Mouse (Mus musculus) forebrain, embryonic 15.5 days (tissue): ENCODE results near the gene Tmc7. TPM values are rescaled to one million over a fixed set of nuclear protein-coding genes. Genes with fewer than 3 reads are reported as not detected.

Experiments used
- ATAC-seq: fragments of 200-750 bp; cut with Nextera tagmentation; replicated peaks from 2 replicates; pipeline ENCODE4 v1.8.0; 2017; ENCODE audit warnings: mild to moderate bottlenecking, moderate TSS enrichment, moderate library complexity
- H3K27ac ChIP-seq: fragments of 300-500 bp; sonication (generic); replicated peaks from 2 replicates; pipeline ENCODE4 v1.5.1; 2015; ENCODE audit warnings: mild to moderate bottlenecking, inconsistent platforms
- H3K27me3 ChIP-seq: fragments of 300-500 bp; sonication (generic); 2 replicates; pipeline ENCODE4 v1.6.1; 2015; ENCODE audit warnings: inconsistent platforms
- H3K36me3 ChIP-seq: fragments of 300-500 bp; sonication (generic); 2 replicates; pipeline ENCODE4 v1.6.1; 2015; ENCODE audit warnings: mild to moderate bottlenecking, inconsistent platforms
- H3K4me1 ChIP-seq: fragments of 300-500 bp; sonication (generic); 2 replicates; pipeline ENCODE4 v1.6.1; 2015; ENCODE audit warnings: inconsistent platforms
- H3K4me2 ChIP-seq: fragments of 300-500 bp; sonication (generic); replicated peaks from 2 replicates; pipeline ENCODE4 v1.6.1; 2015; ENCODE audit warnings: mild to moderate bottlenecking, inconsistent platforms
- H3K4me3 ChIP-seq: fragments of 300-500 bp; sonication (generic); 2 replicates; pipeline ENCODE4 v1.5.1; 2015; ENCODE audit warnings: mild to moderate bottlenecking, inconsistent platforms
- H3K9ac ChIP-seq: fragments of 300-500 bp; sonication (generic); replicated peaks from 2 replicates; pipeline ENCODE4 v1.6.1; 2015; ENCODE audit warnings: mild to moderate bottlenecking, inconsistent platforms
- H3K9me3 ChIP-seq: fragments of 300-500 bp; sonication (generic); 2 replicates; pipeline ENCODE4 v1.6.1; 2016; ENCODE audit warnings: inconsistent platforms
- whole genome bisulfite sequencing: fragments of 180-500 bp; shearing (Covaris S2); methylation state at CpG from one replicate; pipeline ENCODE4 v1.1.7; 2015; ENCODE audit warnings: mixed read lengths; 5-methylcytosine and 5-hydroxymethylcytosine counted together
- polyA plus RNA-seq: library from polyadenylated mRNA; unstranded; fragments of >200 nt; fragmentation: Nextera tagmentation; extraction: Ambion mirVana; gene quantifications from 2 replicates; pipeline ENCODE4 v1.2.1, GENCODE M21; 2015

Gene Tmc7
- polyA plus RNA-seq, 1 experiment from 2014 or later, result 7.8 TPM

- Histone ChIP-seq H3K9me3 (no peaks in the 10 kb centered on the region; the same call in 1 of the 2 replicates), H3K4me3 (no peak overlapping the region), H3K27ac (no peak overlapping the region), H3K27me3 (no peaks in the 10 kb centered on the region), H3K36me3 (peaks cover 10% of the 10 kb centered on the region; the same call in 1 of the 2 replicates), H3K4me2 (no peak overlapping the region), H3K4me1 (peaks cover 19% of the 10 kb centered on the region), H3K9ac (no peak overlapping the region)
- WGBS, result 78% methylated on average over 2 of the region's 2 CpGs
- no peak for ATAC-seq
Measured at GRCm38 (mm10) chr7:118579938-118580337, 4.6 kb downstream of the Tmc7 start.

DNA sequence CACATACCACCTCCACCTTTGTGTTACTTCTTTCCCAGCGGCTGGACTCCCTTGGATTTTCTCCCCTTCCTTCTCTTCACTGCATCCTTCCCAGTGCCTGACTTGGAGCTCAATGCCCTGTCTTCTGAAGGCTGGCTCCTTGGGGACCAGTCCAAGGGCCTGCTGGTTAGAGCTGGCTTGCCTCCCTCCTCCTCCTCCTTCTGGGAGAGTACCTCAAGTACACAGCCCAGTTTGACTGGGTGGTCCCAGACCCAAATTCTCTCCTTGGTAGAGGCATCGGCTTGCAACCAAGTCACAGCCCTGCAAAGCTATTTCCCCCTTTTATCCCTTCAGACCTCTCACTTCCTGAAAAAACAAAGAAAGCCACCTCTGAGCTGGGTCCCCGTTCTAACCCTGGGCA is 6.3 kb downstream of the Tmc7 start:
- WGBS, result 75% methylated on average over 3 of the region's 3 CpGs

DNA sequence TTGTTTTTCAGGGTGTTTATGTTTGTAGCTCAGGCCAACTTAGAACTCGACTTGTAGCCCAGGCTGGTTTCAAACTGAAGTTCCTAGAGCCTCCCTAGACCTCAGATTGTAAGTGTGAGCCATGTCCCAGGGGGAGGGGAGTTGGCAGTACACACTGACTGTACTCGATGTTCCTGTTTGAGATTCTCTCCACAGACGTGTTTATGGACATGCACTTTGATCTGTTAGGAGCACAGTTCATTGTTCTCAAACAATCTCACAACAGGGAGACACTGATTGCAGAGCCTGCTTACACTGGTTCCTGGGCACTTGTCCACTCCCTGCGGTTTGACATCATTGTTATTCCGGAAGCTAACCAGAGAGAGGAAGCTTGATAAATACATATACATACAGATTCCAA is 12.5 kb downstream of the Tmc7 start:
- H3K27ac ChIP-seq, result no peak overlapping the region
- peaks cover 9% of the 10 kb centered on the region; the same call in 1 of the 2 replicates for H3K4me1 ChIP-seq
- H3K9me3 ChIP-seq, result no peaks in the 10 kb centered on the region
- H3K4me3 ChIP-seq, result no peak overlapping the region
- 61% methylated on average over 5 of the region's 5 CpGs for WGBS
- H3K4me2 ChIP-seq, result no peak overlapping the region
- H3K27me3 ChIP-seq, result no peaks in the 10 kb centered on the region
- no peaks in the 10 kb centered on the region for H3K36me3 ChIP-seq
- ATAC-seq, result no peak
- H3K9ac ChIP-seq, result no peak overlapping the region

More for the DNA sequence above, 6.3 kb downstream of the Tmc7 start:
- Histone ChIP-seq H3K4me1 (peaks cover 10% of the 10 kb centered on the region), H3K36me3 (peaks cover 10% of the 10 kb centered on the region; the same call in 1 of the 2 replicates), H3K4me2 (no peak overlapping the region), H3K9ac (no peak overlapping the region), H3K27me3 (no peaks in the 10 kb centered on the region), H3K9me3 (no peaks in the 10 kb centered on the region; the same call in 1 of the 2 replicates), H3K4me3 (no peak overlapping the region), H3K27ac (no peak overlapping the region)
- ATAC-seq, result no peak

GRCm38 (mm10) chr7:118571350-118571749 is 13.2 kb downstream of the Tmc7 start:
- no peak overlapping the region for H3K4me3 ChIP-seq
- no peaks in the 10 kb centered on the region for H3K9me3 ChIP-seq
- H3K4me2 ChIP-seq, result no peak overlapping the region
- no peak overlapping the region for H3K9ac ChIP-seq
- H3K27me3 ChIP-seq, result no peaks in the 10 kb centered on the region
- ATAC-seq, result no peak
- no peak overlapping the region for H3K27ac ChIP-seq
- peaks cover 9% of the 10 kb centered on the region; the same call in 1 of the 2 replicates for H3K4me1 ChIP-seq
- 49% methylated on average over 5 of the region's 5 CpGs for WGBS
- H3K36me3 ChIP-seq, result no peaks in the 10 kb centered on the region

- Histone ChIP-seq H3K27ac (peak overlapping the region; percentile 45), H3K27me3 (no peaks in the 10 kb centered on the region), H3K4me3 (no peak overlapping the region), H3K9ac (no peak overlapping the region), H3K4me1 (peaks cover 9% of the 10 kb centered on the region; the same call in 1 of the 2 replicates), H3K9me3 (no peaks in the 10 kb centered on the region), H3K36me3 (peaks cover 1% of the 10 kb centered on the region; the same call in 1 of the 2 replicates), H3K4me2 (no peak overlapping the region)
- WGBS, result 47% methylated on average over 6 of the region's 6 CpGs
- ATAC-seq, result peak; percentile 77
Measured at GRCm38 (mm10) chr7:118569121-118569543, 15.4 kb downstream of the Tmc7 start.

DNA sequence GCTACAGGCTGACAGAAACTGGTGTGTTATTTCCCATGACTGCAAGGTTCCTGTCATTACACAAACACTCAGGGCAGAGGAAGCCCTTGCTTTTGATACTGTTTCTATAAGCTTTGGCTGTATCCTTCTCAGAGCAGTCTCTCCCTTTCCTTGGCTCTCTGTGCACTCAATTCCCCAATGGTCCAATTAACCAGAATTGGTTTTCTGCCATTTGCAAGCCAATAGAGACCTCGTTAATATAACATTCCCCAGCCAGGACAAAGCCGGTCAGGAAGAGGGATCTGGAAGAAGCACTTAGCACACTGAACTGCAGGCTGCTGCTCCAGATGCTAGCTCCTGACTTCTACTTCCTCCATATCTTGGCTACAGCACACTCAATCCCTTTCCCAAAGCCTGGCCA is 30.2 kb downstream of the Tmc7 start:
- H3K9ac ChIP-seq, result no peak overlapping the region
- H3K36me3 ChIP-seq, result peaks cover 63% of the 10 kb centered on the region
- no peak overlapping the region for H3K4me2 ChIP-seq

DNA sequence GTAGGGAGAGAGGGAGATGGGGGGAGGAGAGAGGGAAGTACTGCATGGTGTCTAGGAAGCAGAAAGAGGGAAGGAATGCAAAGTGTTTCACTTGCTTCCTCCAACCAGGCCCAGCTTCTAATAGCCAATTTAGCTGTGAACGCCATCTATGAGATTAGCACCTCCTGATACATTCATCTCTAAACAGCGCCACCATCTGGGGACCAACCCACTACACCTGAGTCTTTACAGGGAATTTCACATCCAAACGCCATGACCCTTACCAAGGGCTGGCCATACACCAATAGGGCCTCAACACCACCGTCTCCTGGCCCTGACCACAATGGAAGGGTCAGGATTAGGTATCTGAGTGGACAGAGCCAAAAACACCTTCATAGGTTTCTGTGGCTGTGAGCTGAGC is 30.7 kb downstream of the Tmc7 start:
- no peak overlapping the region for H3K4me3 ChIP-seq
- ATAC-seq, result no peak
- WGBS, result 62% methylated on average over 4 of the region's 4 CpGs

More for the DNA sequence above, 30.2 kb downstream of the Tmc7 start:
- no peak overlapping the region for H3K27ac ChIP-seq
- WGBS, result 42% methylated on average over 2 of the region's 2 CpGs
- no peaks in the 10 kb centered on the region for H3K4me1 ChIP-seq
- no peaks in the 10 kb centered on the region for H3K27me3 ChIP-seq
- H3K9me3 ChIP-seq, result no peaks in the 10 kb centered on the region
- H3K4me3 ChIP-seq, result no peak overlapping the region
- ATAC-seq, result no peak

DNA sequence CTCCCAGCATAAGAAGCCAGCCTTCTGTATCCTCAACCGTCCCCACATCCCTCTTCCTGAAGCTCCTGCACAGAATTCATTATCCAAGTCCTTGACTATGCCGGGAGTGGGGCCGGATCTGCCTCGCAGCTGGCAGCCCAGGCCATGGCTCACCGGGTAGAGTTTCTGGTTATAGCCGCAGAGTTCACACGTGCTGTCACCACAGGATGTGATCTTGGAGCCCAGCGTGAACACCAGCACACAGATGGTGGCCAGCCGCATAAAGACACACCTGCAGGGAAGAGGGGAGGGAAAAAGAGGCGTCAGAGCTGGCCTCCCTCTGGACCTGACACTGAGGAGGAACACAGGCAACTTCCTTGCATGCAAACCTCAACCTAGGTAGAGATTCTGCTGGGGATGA is 37.1 kb downstream of the Tmc7 start:
- Histone ChIP-seq H3K36me3 (peaks cover 60% of the 10 kb centered on the region), H3K4me2 (no peak overlapping the region), H3K9ac (no peak overlapping the region), H3K27me3 (no peaks in the 10 kb centered on the region), H3K27ac (no peak overlapping the region), H3K4me3 (no peak overlapping the region), H3K9me3 (no peaks in the 10 kb centered on the region), H3K4me1 (no peaks in the 10 kb centered on the region)
- no peak for ATAC-seq
- 85% methylated on average over 10 of the region's 10 CpGs for WGBS

More for the DNA sequence above, 30.7 kb downstream of the Tmc7 start:
- no peaks in the 10 kb centered on the region for H3K9me3 ChIP-seq
- no peaks in the 10 kb centered on the region for H3K27me3 ChIP-seq
- H3K4me1 ChIP-seq, result no peaks in the 10 kb centered on the region
- H3K36me3 ChIP-seq, result peaks cover 64% of the 10 kb centered on the region
- H3K4me2 ChIP-seq, result no peak overlapping the region
- H3K9ac ChIP-seq, result no peak overlapping the region
- no peak overlapping the region for H3K27ac ChIP-seq

DNA sequence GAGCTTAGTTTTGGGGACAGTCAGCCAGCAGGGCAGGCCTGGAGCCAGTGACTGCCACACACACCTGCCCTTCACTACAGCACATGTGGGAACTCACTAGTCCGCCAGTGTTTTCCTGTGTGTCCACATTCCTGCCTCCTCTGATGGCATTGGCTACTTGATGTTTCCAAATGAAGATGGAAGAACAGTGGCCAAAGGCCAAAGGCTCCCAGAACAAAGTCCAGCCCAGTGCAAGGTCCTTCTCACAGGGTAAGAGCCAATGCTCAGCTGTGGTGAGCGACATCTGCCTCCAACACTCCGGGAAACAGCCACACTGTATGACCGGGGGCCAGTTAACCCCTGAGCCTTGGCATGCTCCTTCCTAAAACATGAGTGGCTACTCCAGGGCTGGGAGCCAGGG is 40.4 kb downstream of the Tmc7 start:
- H3K4me2 ChIP-seq, result no peak overlapping the region
- H3K9ac ChIP-seq, result no peak overlapping the region
- no peak overlapping the region for H3K27ac ChIP-seq
- ATAC-seq, result no peak
- no peaks in the 10 kb centered on the region for H3K4me1 ChIP-seq
- 94% methylated on average over 4 of the region's 4 CpGs for WGBS
- no peak overlapping the region for H3K4me3 ChIP-seq
- peaks cover 38% of the 10 kb centered on the region for H3K36me3 ChIP-seq
- no peaks in the 10 kb centered on the region for H3K9me3 ChIP-seq
- H3K27me3 ChIP-seq, result no peaks in the 10 kb centered on the region

GRCm38 (mm10) chr7:118535076-118535475 is 49.5 kb downstream of the Tmc7 start:
- H3K4me1 ChIP-seq, result peaks cover 10% of the 10 kb centered on the region; the same call in 1 of the 2 replicates
- WGBS, result 88% methylated on average over 4 of the region's 4 CpGs
- no peaks in the 10 kb centered on the region for H3K9me3 ChIP-seq
- H3K27ac ChIP-seq, result no peak overlapping the region
- H3K4me3 ChIP-seq, result no peak overlapping the region
- no peak overlapping the region for H3K9ac ChIP-seq
- H3K27me3 ChIP-seq, result no peaks in the 10 kb centered on the region
- peaks cover 21% of the 10 kb centered on the region for H3K36me3 ChIP-seq
- H3K4me2 ChIP-seq, result no peak overlapping the region
- no peak for ATAC-seq

- ATAC-seq, result no peak
- WGBS, result 80% methylated on average over 3 of the region's 3 CpGs
- Histone ChIP-seq H3K27ac (no peak overlapping the region), H3K27me3 (no peaks in the 10 kb centered on the region), H3K4me3 (no peak overlapping the region), H3K9me3 (no peaks in the 10 kb centered on the region), H3K9ac (no peak overlapping the region), H3K4me2 (no peak overlapping the region), H3K4me1 (peaks cover 10% of the 10 kb centered on the region; the same call in 1 of the 2 replicates), H3K36me3 (peaks cover 20% of the 10 kb centered on the region; the same call in 1 of the 2 replicates)
Measured at GRCm38 (mm10) chr7:118534326-118534725, 50.2 kb downstream of the Tmc7 start.

- Histone ChIP-seq H3K9me3 (no peaks in the 10 kb centered on the region), H3K9ac (peak within 1 kb of the TSS; percentile 71), H3K36me3 (peaks cover 12% of the 10 kb centered on the region; the same call in 1 of the 2 replicates), H3K27ac (peak within 1 kb of the TSS; percentile 96), H3K27me3 (no peaks in the 10 kb centered on the region), H3K4me1 (peaks cover 10% of the 10 kb centered on the region; the same call in 1 of the 2 replicates), H3K4me3 (peak within 1 kb of the TSS; percentile 69), H3K4me2 (peak within 1 kb of the TSS; percentile 66)
- WGBS, result 0% methylated on average over 31 of the region's 31 CpGs
- ATAC-seq, result peak; percentile 100
Measured at GRCm38 (mm10) chr7:118533178-118533578, 51.4 kb downstream of the Tmc7 start, which contains the start of gene Coq7. Coq7 (minus strand) TSS chr7:118533356.
